Mouse (Mus musculus): ENCODE data around the gene Scn8a.

DNA sequence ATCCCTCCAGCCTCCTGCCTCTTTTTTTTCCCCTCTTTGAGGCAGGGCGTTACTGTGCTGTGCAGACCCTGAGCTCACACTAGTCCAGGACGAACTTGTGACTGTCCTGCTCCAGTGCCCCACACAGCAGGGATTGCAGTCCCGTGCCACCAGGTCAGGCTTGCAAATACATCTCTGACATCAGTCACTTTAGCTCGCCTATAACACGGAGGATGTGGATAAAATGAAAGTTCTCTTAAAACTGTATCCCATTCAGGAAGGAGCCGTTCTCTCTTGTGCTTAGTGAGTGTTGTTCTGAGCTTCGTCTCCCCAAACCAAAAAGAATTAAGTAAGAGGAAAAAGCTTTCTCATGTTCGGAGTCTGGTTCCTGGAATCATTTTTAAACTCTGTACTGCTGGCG, 216.8 kb downstream of the Scn8a start:
- TF ChIP-seq SRF (IDR thresholded peaks at IDR 0.05; ENCODE audit: control insufficient read depth, insufficient read length, low read depth) = no peak
- no peak for TF ChIP-seq POLR2A (IDR thresholded peaks at IDR 0.05; ENCODE audit: insufficient read length, low read depth)
- TF ChIP-seq POLR2AphosphoS2 (IDR thresholded peaks at IDR 0.05; ENCODE audit: insufficient read length, low read depth) = no peak
- TF ChIP-seq E2F4 (IDR thresholded peaks at IDR 0.05; ENCODE audit: insufficient read depth) = no peak
- no peak for TF ChIP-seq USF1 (IDR thresholded peaks at IDR 0.05; ENCODE audit: low read depth)
- TF ChIP-seq CEBPB (IDR thresholded peaks at IDR 0.05; ENCODE audit: insufficient read depth, poor library complexity, severe bottlenecking) = no peak
